Mouse (Mus musculus) CD8-positive naive resting alpha-beta T cell, adult 57 days (primary cell): Measurements from ENCODE around the gene 4930524N10Rik. TPM values are rescaled to one million over a fixed set of nuclear protein-coding genes. Genes with fewer than 3 reads are reported as not detected.

Source experiments
- total RNA-seq: library from RNA; stranded (reverse); gene quantifications from one replicate; pipeline ENCODE4 v1.2.4, GENCODE M21; 2023

4930524N10Rik gene
- total RNA-seq, result not detected

GRCm38 (mm10) chrX:154343292-154343691 lies at the start of gene 4930524N10Rik:
4930524N10Rik (minus strand) TSS chrX:154343392.

Other genes with a start within 250 kb of the 4930524N10Rik start
- not detected for gene Gm15140, start 222.7 kb downstream of the 4930524N10Rik start, total RNA-seq
- gene Samt4, start 138.6 kb upstream of the 4930524N10Rik start, total RNA-seq, result not detected
- gene Samt2, start 236.0 kb upstream of the 4930524N10Rik start, total RNA-seq, result not detected